Mouse (Mus musculus): ENCODE data around the gene Gpatch8.

The Gpatch8 gene

GRCm38 (mm10) chr11:102495114-102495513 lies 61.1 kb downstream of the Gpatch8 start:
- DNase-seq, result no peak

GRCm38 (mm10) chr11:102494063-102494650 lies 62.0 kb downstream of the Gpatch8 start:
- DNase-seq, result no peak

GRCm38 (mm10) chr11:102493241-102493640 lies 63.0 kb downstream of the Gpatch8 start:
- no peak for DNase-seq

- no peak for DNase-seq
These were observed 68.3 kb downstream of the Gpatch8 start for GRCm38 (mm10) chr11:102487901-102488300.

GRCm38 (mm10) chr11:102486733-102487386 lies 69.3 kb downstream of the Gpatch8 start:
- peak; percentile 67 to 71 for DNase-seq

GRCm38 (mm10) chr11:102481779-102482178 lies 74.4 kb downstream of the Gpatch8 start:
- DNase-seq, result no peak

GRCm38 (mm10) chr11:102480897-102481296 lies 75.3 kb downstream of the Gpatch8 start:
- peak in 1 of 2 experiments; percentile 29 for DNase-seq

- DNase-seq, result no peak
These were observed 76.1 kb downstream of the Gpatch8 start for GRCm38 (mm10) chr11:102480111-102480510.

GRCm38 (mm10) chr11:102479581-102479980 lies 76.6 kb downstream of the Gpatch8 start:
- DNase-seq, result no peak

GRCm38 (mm10) chr11:102478671-102479070 lies 77.5 kb downstream of the Gpatch8 start:
- no peak for DNase-seq

- DNase-seq, result no peak
These were observed 81.2 kb downstream of the Gpatch8 start for GRCm38 (mm10) chr11:102475027-102475426.

GRCm38 (mm10) chr11:102469648-102470357 lies 86.4 kb downstream of the Gpatch8 start, which contains the start of gene Itga2b:
TSS of gene Itga2b (minus strand) at chr11:102470122.
- DNase-seq, result no peak

GRCm38 (mm10) chr11:102467041-102467631 lies 89.1 kb downstream of the Gpatch8 start:
- peak; percentile 97 to 99 for DNase-seq

GRCm38 (mm10) chr11:102465713-102466436 lies 90.3 kb downstream of the Gpatch8 start:
- DNase-seq, result peak; percentile 64 to 68

- no peak for DNase-seq
These were observed 91.3 kb downstream of the Gpatch8 start for GRCm38 (mm10) chr11:102464901-102465300.

GRCm38 (mm10) chr11:102461764-102462163 lies 94.4 kb downstream of the Gpatch8 start:
- DNase-seq, result peak; percentile 52 to 72

- DNase-seq, result no peak
These were observed 95.7 kb downstream of the Gpatch8 start for GRCm38 (mm10) chr11:102460541-102460940.

GRCm38 (mm10) chr11:102455740-102456396 lies 100.3 kb downstream of the Gpatch8 start:
- DNase-seq, result peak; percentile 88 to 90

GRCm38 (mm10) chr11:102453131-102453530 lies 103.1 kb downstream of the Gpatch8 start:
- no peak for DNase-seq

GRCm38 (mm10) chr11:102449043-102450008 lies 106.9 kb downstream of the Gpatch8 start:
- DNase-seq, result peak in 1 of 2 experiments; percentile 58

GRCm38 (mm10) chr11:102448327-102448726 lies 107.9 kb downstream of the Gpatch8 start:
- no peak for DNase-seq

Measured in kidney, postnatal 36 days (tissue).